Mouse (Mus musculus) bone marrow, adult 2 months (tissue): Measurements from ENCODE around the gene Tom1l2. TPM values are rescaled to one million over a fixed set of nuclear protein-coding genes. Genes with fewer than 3 reads are reported as not detected.
A peak's percentile ranks its signal among the peaks of the same experiment; 100 is the strongest.

Experiments
- H3K27ac ChIP-seq: fragments of 200-500 bp; 2 replicates; pipeline ENCODE4 v1.5.1; 2012; ENCODE audit warnings: low read depth, mild to moderate bottlenecking, control low read depth, inconsistent platforms, low read length; ENCODE audit not compliant: control insufficient read depth, poor library complexity, insufficient read depth
- H3K4me1 ChIP-seq: fragments of 200-500 bp; 2 replicates; pipeline ENCODE4 v1.6.1; 2011; ENCODE audit warnings: low read length; ENCODE audit not compliant: control insufficient read depth, insufficient read depth
- H3K4me3 ChIP-seq: fragments of 200-500 bp; replicated peaks from 2 replicates; pipeline ENCODE3; 2011; ENCODE audit warnings: mild to moderate bottlenecking, low read depth, low read length, control low read depth; ENCODE audit not compliant: control insufficient read depth
- CTCF ChIP-seq: fragments of 200-500 bp; IDR thresholded peaks from 2 replicates; pipeline ENCODE4 v1.5.1; 2011; ENCODE audit warnings: low read length, control low read depth; ENCODE audit not compliant: control insufficient read depth, insufficient read depth
- POLR2A ChIP-seq: fragments of 200-500 bp; IDR thresholded peaks from 2 replicates; pipeline ENCODE4 v1.6.1; 2011; ENCODE audit warnings: low read depth, mild to moderate bottlenecking, control low read depth, low read length, borderline replicate concordance; ENCODE audit not compliant: control insufficient read depth
- WGBS: fragments of 180-500 bp; shearing (Covaris S2); methylation state at CpG from one replicate; pipeline ENCODE4 v1.1.7; 2018; 5-methylcytosine and 5-hydroxymethylcytosine counted together
- polyA plus RNA-seq: library from polyadenylated mRNA; stranded (reverse); fragments of >200 nt; gene quantifications from 2 replicates; pipeline ENCODE4 v1.2.4, GENCODE M21; 2011; ENCODE audit warnings: low replicate concordance; ENCODE audit not compliant: missing spikeins, insufficient read depth, insufficient read length

The Tom1l2 gene
- polyA plus RNA-seq, 1 experiment = 14.1 TPM

DNA sequence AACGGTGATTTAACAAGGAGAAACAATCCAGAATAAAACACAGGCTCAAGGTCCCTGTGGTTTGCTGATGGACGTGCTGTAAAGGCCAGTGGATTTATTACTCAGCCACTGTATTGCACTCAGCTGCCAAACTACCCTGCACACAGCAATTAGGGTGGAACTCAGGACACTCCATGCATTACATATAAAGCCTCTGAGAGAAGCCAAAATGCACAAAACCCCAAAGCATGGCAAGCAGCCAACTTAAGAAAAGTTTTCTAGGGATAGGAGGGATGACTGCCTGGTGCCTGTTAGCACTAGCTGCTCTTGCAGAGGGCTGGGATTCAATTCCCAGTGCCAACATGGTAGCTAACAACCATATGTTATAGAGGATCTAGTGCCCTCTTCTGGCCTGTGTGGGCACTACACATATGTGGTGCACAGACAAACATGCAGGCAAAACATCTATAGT is 45.3 kb downstream of the Tom1l2 start:
- Histone ChIP-seq H3K4me3 (no peak overlapping the region), H3K27ac (no peak overlapping the region), H3K4me1 (peaks cover 3% of the 10 kb centered on the region)
- peak; percentile 34; the same call in 1 of the 2 replicates for TF ChIP-seq CTCF
- no peak for TF ChIP-seq POLR2A
- WGBS = 87% methylated on average over 2 of the region's 2 CpGs

DNA sequence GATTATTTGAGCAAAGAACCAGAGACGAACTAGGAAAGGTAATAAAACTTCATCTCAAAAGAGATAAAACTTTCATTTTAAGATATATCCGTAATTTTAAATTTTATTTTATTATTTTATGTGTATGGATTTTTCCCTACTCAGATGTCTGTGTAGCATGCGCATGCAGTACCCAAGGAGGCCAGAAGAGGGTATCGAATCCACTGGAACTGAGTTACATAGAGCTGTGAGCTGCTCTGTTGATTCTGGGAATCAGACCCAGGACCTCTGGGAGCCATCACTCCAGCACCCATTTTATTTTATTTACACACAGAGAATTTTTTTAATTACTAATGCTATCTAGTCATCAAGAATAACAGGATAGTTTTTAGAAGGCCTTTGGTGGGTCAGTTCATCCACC is 45.9 kb downstream of the Tom1l2 start:
- H3K4me1 ChIP-seq = peaks cover 4% of the 10 kb centered on the region
- 69% methylated on average over 4 of the region's 4 CpGs for WGBS
- no peak overlapping the region for H3K27ac ChIP-seq
- H3K4me3 ChIP-seq = no peak overlapping the region
- TF ChIP-seq POLR2A = no peak
- no peak for TF ChIP-seq CTCF

DNA sequence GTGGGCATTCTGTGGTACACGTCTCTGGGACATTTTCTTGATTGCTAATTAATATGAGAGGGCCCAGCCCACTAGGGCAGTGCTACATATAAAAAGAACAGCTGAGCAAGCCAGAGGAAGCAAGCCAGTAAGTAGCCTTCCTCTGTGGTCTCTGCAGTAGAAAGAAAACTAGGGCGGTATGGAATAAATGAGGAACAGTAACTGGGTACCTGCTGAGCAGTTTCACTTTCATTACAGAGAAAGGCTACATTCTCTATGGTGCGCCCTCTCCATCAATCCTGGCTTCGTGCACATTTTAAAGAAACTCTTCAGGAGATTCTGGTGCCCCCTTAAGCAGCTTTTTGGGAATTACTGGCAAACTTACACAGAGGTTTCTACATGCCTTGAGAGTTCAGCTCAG is 47.1 kb downstream of the Tom1l2 start:
- H3K27ac ChIP-seq = peak overlapping the region; percentile 23; the same call in 1 of the 2 replicates
- peaks cover 4% of the 10 kb centered on the region for H3K4me1 ChIP-seq
- WGBS = 3% methylated on average over 4 of the region's 4 CpGs
- TF ChIP-seq POLR2A = no peak
- no peak for TF ChIP-seq CTCF
- no peak overlapping the region for H3K4me3 ChIP-seq

DNA sequence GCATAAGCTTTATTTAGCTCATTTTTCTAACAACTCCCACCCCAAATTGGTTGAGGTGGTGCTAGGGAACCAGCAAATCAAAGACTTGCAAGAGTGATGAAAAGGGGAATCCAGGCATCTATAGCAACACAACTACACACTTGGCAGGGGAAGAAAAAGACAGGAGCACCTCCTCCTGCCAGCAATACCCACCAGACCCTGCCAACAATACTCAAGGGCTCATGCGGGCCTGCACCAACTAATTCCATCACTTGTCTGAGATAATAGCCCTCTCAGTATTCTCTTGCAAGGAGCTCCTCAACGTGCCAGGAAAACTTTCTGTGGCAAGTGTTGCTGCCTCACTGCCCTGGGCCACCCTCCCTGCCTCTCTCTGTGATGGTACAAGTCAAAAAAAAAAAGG is 49.2 kb downstream of the Tom1l2 start:
- TF ChIP-seq CTCF (no peak), POLR2A (no peak)
- Histone ChIP-seq H3K4me3 (no peak overlapping the region), H3K4me1 (peaks cover 1% of the 10 kb centered on the region), H3K27ac (no peak overlapping the region)
- 74% methylated on average over 2 of the region's 2 CpGs for WGBS

DNA sequence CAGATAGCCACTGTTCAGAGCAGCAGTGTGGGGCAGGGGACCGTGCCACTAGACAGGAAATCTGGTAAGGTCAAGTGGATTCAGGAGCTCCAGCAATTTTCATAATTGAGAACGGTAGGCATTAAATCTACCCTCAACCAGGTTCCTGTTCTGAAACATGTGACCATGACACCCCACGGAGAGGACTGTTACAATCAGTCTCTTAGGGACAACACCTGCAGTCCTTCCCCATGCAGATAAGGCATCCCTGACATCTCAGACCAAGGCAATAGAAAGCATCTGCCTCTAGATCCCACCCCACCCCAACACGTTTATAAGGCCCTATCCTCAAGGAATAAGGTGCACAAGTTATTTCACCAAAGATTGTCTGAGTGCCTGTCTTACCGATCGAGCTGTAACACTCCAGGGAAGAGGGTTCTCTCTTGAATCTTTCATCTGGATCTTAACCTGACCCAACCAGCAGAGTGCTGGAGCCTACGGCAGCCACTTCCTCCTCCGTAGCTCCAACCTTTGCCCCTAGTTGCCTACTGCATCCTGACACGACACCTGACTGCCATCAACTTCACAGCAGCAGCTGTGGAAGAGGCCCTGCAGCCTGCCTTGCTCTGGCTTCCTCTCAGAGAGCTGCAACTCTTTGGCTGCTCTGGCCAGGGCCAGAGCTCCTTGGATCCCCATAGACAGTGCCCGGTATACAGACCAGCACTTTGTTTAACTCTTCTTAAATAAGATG is 50.2 kb downstream of the Tom1l2 start:
- TF ChIP-seq CTCF = no peak
- TF ChIP-seq POLR2A = no peak

DNA sequence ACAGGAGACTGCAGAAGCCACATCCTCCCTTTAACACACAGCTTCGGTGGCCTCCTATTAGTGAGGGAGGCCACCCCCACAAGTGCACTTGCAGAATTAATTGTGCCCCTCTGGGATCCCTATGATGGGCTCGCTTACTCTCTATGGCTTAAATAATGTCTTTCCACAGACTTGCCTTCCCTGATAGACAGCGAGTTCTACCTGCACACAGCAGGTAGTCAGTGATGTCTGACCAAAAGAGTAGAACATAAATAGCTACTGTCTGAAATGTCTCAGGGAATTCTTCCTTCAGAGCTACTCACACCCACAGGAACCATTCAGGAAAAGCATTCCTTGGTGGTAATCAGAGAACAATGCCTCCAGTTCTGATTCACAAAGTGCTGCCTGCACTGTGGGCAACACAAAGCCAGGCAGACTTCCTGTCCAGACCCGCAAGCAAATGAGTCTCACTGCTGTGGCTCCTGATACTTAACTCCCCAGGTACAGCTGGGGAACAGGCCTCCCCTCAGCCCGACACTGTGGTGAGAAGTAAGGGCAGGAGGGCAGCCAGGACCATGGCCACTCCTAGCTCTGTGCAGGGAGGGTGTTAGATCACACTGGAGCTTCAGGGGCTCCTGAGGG is 51.0 kb downstream of the Tom1l2 start:
- TF ChIP-seq CTCF = no peak
- no peak for TF ChIP-seq POLR2A
- H3K4me1 ChIP-seq = peaks cover 1% of the 10 kb centered on the region
- H3K27ac ChIP-seq = no peak overlapping the region; the same call in 1 of the 2 replicates
- no peak overlapping the region for H3K4me3 ChIP-seq
- WGBS = 29% methylated on average over 5 of the region's 5 CpGs

More for the DNA sequence above, 50.2 kb downstream of the Tom1l2 start:
- H3K27ac ChIP-seq = no peak overlapping the region; the same call in none of the 2 replicates
- H3K4me3 ChIP-seq = no peak overlapping the region
- peaks cover 1% of the 10 kb centered on the region for H3K4me1 ChIP-seq
- 26% methylated on average over 10 of the region's 10 CpGs for WGBS

DNA sequence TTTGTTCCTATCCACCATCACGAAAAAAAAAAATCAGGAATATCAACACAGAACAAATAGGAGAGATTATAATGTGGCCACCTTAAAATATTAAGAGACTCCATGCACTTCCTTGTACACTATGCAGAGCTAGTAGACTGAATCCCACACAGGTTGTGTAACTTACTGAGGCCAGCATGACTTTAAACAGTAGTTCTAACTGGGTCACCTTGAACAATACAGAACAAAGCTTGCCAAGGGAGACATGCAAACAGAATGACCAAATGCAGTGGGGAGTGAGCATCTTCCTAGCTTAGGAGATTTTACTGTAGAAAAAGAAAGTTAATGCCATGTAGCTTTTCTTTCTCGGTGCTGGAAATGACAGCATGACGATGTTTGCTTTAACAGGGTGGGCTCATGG is 52.4 kb downstream of the Tom1l2 start:
- TF ChIP-seq CTCF (no peak), POLR2A (no peak)
- no peak overlapping the region for H3K27ac ChIP-seq
- H3K4me1 ChIP-seq = peaks cover 3% of the 10 kb centered on the region
- 78% methylated on average over 3 of the region's 3 CpGs for WGBS
- no peak overlapping the region for H3K4me3 ChIP-seq

DNA sequence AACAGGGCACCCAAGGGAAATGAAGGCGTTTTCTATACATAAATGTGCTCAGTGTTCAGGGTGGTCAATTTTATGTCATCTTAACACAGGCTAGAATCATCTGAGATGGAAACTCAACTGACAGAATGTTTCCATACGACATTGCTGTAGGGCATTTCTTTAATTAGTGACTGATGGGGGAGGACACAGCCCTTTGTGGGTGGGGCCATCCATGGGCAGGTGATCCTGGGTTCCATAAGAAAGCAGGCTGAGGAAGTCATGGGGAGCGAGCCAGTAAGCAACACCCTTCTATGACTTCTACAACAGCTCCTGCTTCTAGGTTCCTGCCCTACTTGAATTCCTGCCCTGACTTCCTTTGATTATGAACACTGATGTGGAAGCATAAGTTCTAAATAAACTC is 54.9 kb downstream of the Tom1l2 start:
- peaks cover 3% of the 10 kb centered on the region for H3K4me1 ChIP-seq
- TF ChIP-seq POLR2A = no peak
- no peak overlapping the region for H3K4me3 ChIP-seq
- H3K27ac ChIP-seq = no peak overlapping the region
- WGBS = 80% methylated on average over 3 of the region's 3 CpGs

DNA sequence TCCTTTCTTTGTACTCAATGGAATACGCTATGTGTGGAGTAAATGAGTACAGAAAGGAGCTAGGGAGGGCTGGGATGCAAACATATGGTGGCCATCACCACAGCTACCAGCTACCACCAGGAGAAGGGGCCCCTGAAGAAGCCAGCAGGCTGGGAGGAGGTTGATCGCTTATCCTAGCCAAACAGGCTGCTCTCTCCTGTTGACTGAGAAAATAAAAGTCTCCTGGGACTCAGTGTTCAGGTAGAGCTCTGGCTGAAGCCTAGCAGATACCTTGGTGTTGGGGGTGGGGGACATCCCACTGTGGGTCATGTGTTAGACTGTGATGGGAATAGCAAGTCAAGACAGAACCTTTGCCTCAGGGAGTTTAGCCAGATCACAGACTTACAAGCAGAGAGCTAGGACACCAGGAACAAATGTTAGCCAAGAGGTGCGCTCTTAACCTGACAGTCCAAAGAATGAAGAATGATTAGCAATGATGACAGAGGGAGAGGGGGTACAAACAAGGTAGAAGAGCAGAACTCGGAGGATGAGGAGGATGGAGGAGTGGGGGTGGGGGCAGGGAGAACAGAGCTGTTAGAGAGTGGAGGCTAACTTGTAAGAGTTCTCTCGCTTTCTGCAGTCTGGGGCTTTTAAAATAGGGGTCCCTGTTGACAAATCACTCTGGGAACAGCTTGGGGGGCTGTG is 57.9 kb downstream of the Tom1l2 start:
- WGBS = 74% methylated on average over 5 of the region's 5 CpGs
- no peak overlapping the region for H3K4me3 ChIP-seq
- no peak overlapping the region for H3K27ac ChIP-seq
- TF ChIP-seq POLR2A = no peak
- TF ChIP-seq CTCF = no peak
- peaks cover 2% of the 10 kb centered on the region for H3K4me1 ChIP-seq
